8 mouse cellular contexts compared by ENCODE assay signal in genomic region chr17:36958884-36959283, GRCm38 (mm10). TPM values are rescaled to one million over a fixed set of nuclear protein-coding genes. Genes with fewer than 3 reads are reported as not detected.
DNase-seq lines count a peak whose midpoint lies in the region; ATAC-seq and TF ChIP-seq lines count a peak whose summit lies in the region.
"Had no signal": no experiment of that assay in that cellular context is flagged by ENCODE, and none has a peak within 500 bp of the region (broad histone marks: within the 10 kb centered on the region; RNA-seq: fewer than 3 reads in every experiment).

No protein-coding gene starts in this region.

- peak overlapping the region; percentile 68 for H3K4me3 ChIP-seq in lung, postnatal 0 days (ENCODE audit: low read depth, low read length)
- peak overlapping the region; percentile 76 for H3K4me3 ChIP-seq in embryonic facial prominence, embryonic 15.5 days (replicated peaks)
- H3K4me3 ChIP-seq in intestine, embryonic 16.5 days (ENCODE audit: low read length): peak overlapping the region; percentile 69
- H3K4me3 ChIP-seq in myocyte: peak overlapping the region; percentile 93

- TF ChIP-seq POLR2A in myocyte (IDR thresholded peaks at IDR 0.05; ENCODE audit: insufficient read length, low read depth): no peak

- no peak for TF ChIP-seq EP300 in lung, postnatal 0 days (IDR thresholded peaks at IDR 0.05)

- H3K36me3 ChIP-seq in lung, postnatal 0 days (ENCODE audit: insufficient read depth, low read length): 0 out of 2 replicates have a peak, but pooled peaks cover 7% of the 10 kb centered on the region
- peaks cover 15% of the 10 kb centered on the region for H3K36me3 ChIP-seq in embryonic facial prominence, embryonic 15.5 days
- no peaks in the 10 kb centered on the region for H3K36me3 ChIP-seq in intestine, embryonic 16.5 days (ENCODE audit: control insufficient read depth, insufficient read depth, low read length)
- peaks cover 13% of the 10 kb centered on the region for H3K36me3 ChIP-seq in myocyte (ENCODE audit: control insufficient read depth, insufficient read depth)

- WGBS in lung, postnatal 0 days: 6% methylated on average over 12 of the region's 12 CpGs
- WGBS in embryonic facial prominence, embryonic 15.5 days: 10% methylated on average over 12 of the region's 12 CpGs
- 7% methylated on average over 12 of the region's 12 CpGs for WGBS in intestine, embryonic 16.5 days

- H3K9ac ChIP-seq in lung, postnatal 0 days (replicated peaks; ENCODE audit: low read depth): peak overlapping the region; percentile 70
- H3K9ac ChIP-seq in embryonic facial prominence, embryonic 15.5 days: peak overlapping the region; percentile 66
- peak overlapping the region; percentile 82 for H3K9ac ChIP-seq in intestine, embryonic 16.5 days (ENCODE audit: low read depth, low read length)

- TF ChIP-seq CTCF in lung, postnatal 0 days (IDR thresholded peaks at IDR 0.05): no peak

- no peaks in the 10 kb centered on the region for H3K9me3 ChIP-seq in lung, postnatal 0 days (ENCODE audit: low read length)
- no peaks in the 10 kb centered on the region for H3K9me3 ChIP-seq in embryonic facial prominence, embryonic 15.5 days (replicated peaks)
- H3K9me3 ChIP-seq in intestine, embryonic 16.5 days (ENCODE audit: control insufficient read depth, low read length): no peaks in the 10 kb centered on the region

- DNase-seq in lung, postnatal 0 days (ENCODE audit: low spot score): peak; percentile 55
- no peak for DNase-seq in lung, postnatal 14 days
- DNase-seq in spleen, postnatal 10 days (ENCODE audit: low spot score in 2 of 2): no peak
- no peak for DNase-seq in left cerebral cortex, postnatal 4 days

- peaks cover 5% of the 10 kb centered on the region; the same call in 1 of the 2 replicates for H3K4me1 ChIP-seq in lung, postnatal 0 days (ENCODE audit: insufficient read depth, low read depth, low read length)
- peaks cover 11% of the 10 kb centered on the region for H3K4me1 ChIP-seq in embryonic facial prominence, embryonic 15.5 days
- 0 out of 2 replicates have a peak, but pooled peaks cover 8% of the 10 kb centered on the region for H3K4me1 ChIP-seq in intestine, embryonic 16.5 days (ENCODE audit: control insufficient read depth, insufficient read depth, low read length)

- 0 out of 2 replicates have a peak, but pooled peaks have one; percentile 18 for ATAC-seq in lung, postnatal 0 days
- ATAC-seq in embryonic facial prominence, embryonic 15.5 days (ENCODE audit: insufficient number of reproducible peaks, low FRiP score, low TSS enrichment, low read depth): no peak
- peak; percentile 9; the same call in 1 of the 2 replicates for ATAC-seq in intestine, embryonic 16.5 days

- intact Hi-C loops in left cerebral cortex, postnatal 4 days (cut with DNase I): no loop called here

- peak overlapping the region; percentile 54; the same call in 1 of the 2 replicates for H3K27ac ChIP-seq in lung, postnatal 0 days (ENCODE audit: low read length)
- peak overlapping the region; percentile 86 for H3K27ac ChIP-seq in embryonic facial prominence, embryonic 15.5 days (replicated peaks)
- 0 out of 2 replicates have a peak overlapping the region, but pooled peaks have one; percentile 40 for H3K27ac ChIP-seq in intestine, embryonic 16.5 days (ENCODE audit: low read length)

- H3K79me2 ChIP-seq in myocyte (ENCODE audit: control insufficient read depth, insufficient read depth): peaks cover 21% of the 10 kb centered on the region

- peak overlapping the region; percentile 65 for H3K4me2 ChIP-seq in lung, postnatal 0 days (replicated peaks; ENCODE audit: low read depth, low read length)
- H3K4me2 ChIP-seq in embryonic facial prominence, embryonic 15.5 days (replicated peaks): peak overlapping the region; percentile 62
- H3K4me2 ChIP-seq in intestine, embryonic 16.5 days (ENCODE audit: low read depth, low read length): peak overlapping the region; percentile 59
- peak overlapping the region; percentile 81 for H3K4me2 ChIP-seq in myocyte (ENCODE audit: low read depth)

- no peaks in the 10 kb centered on the region for H3K27me3 ChIP-seq in lung, postnatal 0 days (replicated peaks; ENCODE audit: insufficient read depth, low read length)
- no peaks in the 10 kb centered on the region for H3K27me3 ChIP-seq in embryonic facial prominence, embryonic 15.5 days
- no peaks in the 10 kb centered on the region for H3K27me3 ChIP-seq in intestine, embryonic 16.5 days (replicated peaks; ENCODE audit: control insufficient read depth, insufficient read depth, low read length)
- no peaks in the 10 kb centered on the region for H3K27me3 ChIP-seq in myocyte (ENCODE audit: control insufficient read depth, insufficient read depth, insufficient read length)

- peak overlapping the region; percentile 8 for H3ac ChIP-seq in myocyte (ENCODE audit: control insufficient read depth, insufficient read length)

TF ChIP-seq in myocyte, 11 proteins besides CTCF, POLR2A, EP300 and RAD21:
- TF ChIP-seq MYOD1 (IDR thresholded peaks at IDR 0.05; ENCODE audit: control insufficient read depth in 1 of 3, insufficient read length in 2 of 3, low read depth in 2 of 3): no peak
- no peak for TF ChIP-seq MYOG (IDR thresholded peaks at IDR 0.05; ENCODE audit: control insufficient read depth in 1 of 3, insufficient read depth in 1 of 3, insufficient read length in 2 of 3, low read depth in 2 of 3)
- no peak for TF ChIP-seq REST (IDR thresholded peaks at IDR 0.05; ENCODE audit: insufficient read depth, insufficient read length)
- no peak for TF ChIP-seq CEBPB (IDR thresholded peaks at IDR 0.05; ENCODE audit: insufficient read depth, poor library complexity, severe bottlenecking)
- no peak for TF ChIP-seq TCF12 (IDR thresholded peaks at IDR 0.05; ENCODE audit: insufficient read depth, poor library complexity, severe bottlenecking)
- no peak for TF ChIP-seq MAX (IDR thresholded peaks at IDR 0.05; ENCODE audit: low read depth)
- no peak for TF ChIP-seq SRF (IDR thresholded peaks at IDR 0.05; ENCODE audit: control insufficient read depth, insufficient read length, low read depth)
- no peak for TF ChIP-seq TCF3 (IDR thresholded peaks at IDR 0.05; ENCODE audit: insufficient read length, low read depth)
- TF ChIP-seq E2F4 (IDR thresholded peaks at IDR 0.05; ENCODE audit: insufficient read depth): no peak
- no peak for TF ChIP-seq POLR2AphosphoS2 (IDR thresholded peaks at IDR 0.05; ENCODE audit: insufficient read length, low read depth)
- TF ChIP-seq USF1 (IDR thresholded peaks at IDR 0.05; ENCODE audit: low read depth): no peak
TF ChIP-seq in myocyte: peak in this region for 0.

RNA-seq across cellular contexts. Expression of gene Znrd1as, which starts 0.5 kb away (rescaled TPM):
- polyA plus RNA-seq in lung, postnatal 0 days (2015; fragmentation: Nextera tagmentation; extraction: Ambion mirVana): 5.1 and 6.1 TPM in 2 replicates
- polyA plus RNA-seq in embryonic facial prominence, embryonic 15.5 days (2015; fragmentation: Nextera tagmentation; extraction: Ambion mirVana): 5.7 and 5.9 TPM in 2 replicates
- 6.1 and 6.6 TPM in 2 replicates for polyA plus RNA-seq in intestine, embryonic 16.5 days (2015; fragmentation: Nextera tagmentation; extraction: Ambion mirVana)
- polyA plus RNA-seq in myocyte (2012; fragmentation: generic; extraction: Trizol): 6.1 TPM
- total RNA-seq in left cerebral cortex, postnatal 4 days (2021): 1 to 10 TPM; 2.3 to 4.5 TPM

RNA-seq across cellular contexts. Expression of gene Znrd1, which starts 0.5 kb away (rescaled TPM):
- 63.8 and 72.8 TPM in 2 replicates for polyA plus RNA-seq in lung, postnatal 0 days (2015; fragmentation: Nextera tagmentation; extraction: Ambion mirVana)
- polyA plus RNA-seq in embryonic facial prominence, embryonic 15.5 days (2015; fragmentation: Nextera tagmentation; extraction: Ambion mirVana): 94.7 and 98.6 TPM in 2 replicates
- polyA plus RNA-seq in intestine, embryonic 16.5 days (2015; fragmentation: Nextera tagmentation; extraction: Ambion mirVana): 68.5 and 72.2 TPM in 2 replicates
- 58.6 TPM for polyA plus RNA-seq in myocyte (2012; fragmentation: generic; extraction: Trizol)
- 10 to 100 TPM; 25.8 to 30.3 TPM for total RNA-seq in left cerebral cortex, postnatal 4 days (2021)

RNA-seq across cellular contexts. Expression of gene Ppp1r11, which starts 7.3 kb away (rescaled TPM):
- 96.9 and 108 TPM in 2 replicates for polyA plus RNA-seq in lung, postnatal 0 days (2015; fragmentation: Nextera tagmentation; extraction: Ambion mirVana)
- 106 and 111 TPM in 2 replicates for polyA plus RNA-seq in embryonic facial prominence, embryonic 15.5 days (2015; fragmentation: Nextera tagmentation; extraction: Ambion mirVana)
- polyA plus RNA-seq in intestine, embryonic 16.5 days (2015; fragmentation: Nextera tagmentation; extraction: Ambion mirVana): 92.1 and 101 TPM in 2 replicates
- polyA plus RNA-seq in myocyte (2012; fragmentation: generic; extraction: Trizol): 153 TPM
- 10 to 100 TPM; 81.7 to 91.9 TPM for total RNA-seq in left cerebral cortex, postnatal 4 days (2021)

RNA-seq across cellular contexts. Expression of gene Rnf39, which starts 16.2 kb away (rescaled TPM):
- 13.4 and 13.5 TPM in 2 replicates for polyA plus RNA-seq in lung, postnatal 0 days (2015; fragmentation: Nextera tagmentation; extraction: Ambion mirVana)
- 7.5 and 9.4 TPM in 2 replicates for polyA plus RNA-seq in embryonic facial prominence, embryonic 15.5 days (2015; fragmentation: Nextera tagmentation; extraction: Ambion mirVana)
- polyA plus RNA-seq in intestine, embryonic 16.5 days (2015; fragmentation: Nextera tagmentation; extraction: Ambion mirVana): 1.8 and 2.4 TPM in 2 replicates
- polyA plus RNA-seq in myocyte (2012; fragmentation: generic; extraction: Trizol): 0.07 TPM
- 1 to 10 TPM; 1.7 TPM for total RNA-seq in left cerebral cortex, postnatal 4 days (2021)

RNA-seq across cellular contexts. Expression of gene 2410137M14Rik, which starts 22.2 kb away (rescaled TPM):
- 0.14 TPM in 1 of 2 replicates, not detected in the other for polyA plus RNA-seq in lung, postnatal 0 days (2015; fragmentation: Nextera tagmentation; extraction: Ambion mirVana)
- not detected in 2 replicates for polyA plus RNA-seq in embryonic facial prominence, embryonic 15.5 days (2015; fragmentation: Nextera tagmentation; extraction: Ambion mirVana)
- not detected in 2 replicates for polyA plus RNA-seq in intestine, embryonic 16.5 days (2015; fragmentation: Nextera tagmentation; extraction: Ambion mirVana)
- polyA plus RNA-seq in myocyte (2012; fragmentation: generic; extraction: Trizol): not detected
- total RNA-seq in left cerebral cortex, postnatal 4 days (2021): 1 to 10 TPM in 1 of 2 experiments, not detected in 1; 1.1 TPM
- polyA plus RNA-seq: gonadal fat pad, adult 2 months had no signal
